Mouse (Mus musculus): ENCODE results near the gene Fgf15.

- no peak for TF ChIP-seq FLI1 (IDR thresholded peaks at IDR 0.05; ENCODE audit: low read length)
- TF ChIP-seq GATA1 (IDR thresholded peaks at IDR 0.05; ENCODE audit: borderline replicate concordance, low read length): no peak
Measured at GRCm38 (mm10) chr7:144936311-144936880, 40.1 kb downstream of the Fgf15 start.

Data from megakaryocyte, embryonic 14.5 days (primary cell).